Mouse (Mus musculus) lung, postnatal 0 days (tissue): ENCODE data around the gene Ckmt2.

ENCODE experiments used
- CTCF ChIP-seq: IDR thresholded peaks from 2 replicates; pipeline ENCODE4 v1.5.1; 2016; ENCODE audit warnings: antibody characterized with exemption, mild to moderate bottlenecking
- EP300 ChIP-seq: IDR thresholded peaks from 2 replicates; pipeline ENCODE4 v1.6.1; 2016; ENCODE audit warnings: antibody characterized with exemption, mild to moderate bottlenecking, control low read depth

- peak; percentile 51 for TF ChIP-seq CTCF
- no peak for TF ChIP-seq EP300
Observed at GRCm38 (mm10) chr13:91807155-91807839, 69.4 kb downstream of the Ckmt2 start, which contains the start of gene Zcchc9.
